In the genomic region with DNA sequence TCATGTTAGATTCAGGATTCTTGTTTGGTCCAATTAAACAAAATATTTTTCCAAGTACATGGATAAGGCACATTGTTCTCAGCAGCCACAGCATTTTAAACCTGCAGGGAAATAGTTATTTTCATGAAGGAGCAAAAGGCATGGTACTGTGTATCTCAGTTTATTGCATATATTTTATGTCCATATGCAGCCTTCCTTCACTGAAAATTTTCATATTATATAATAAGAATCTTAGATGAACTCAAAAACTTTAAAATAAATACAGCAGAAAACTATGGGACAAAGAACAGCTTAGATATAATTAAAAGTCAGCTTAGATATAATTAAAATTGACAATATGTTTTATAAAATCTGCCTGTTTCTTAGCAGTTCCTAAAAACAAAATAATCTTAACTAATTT, we compare ENCODE assay signal across 15 mouse cellular contexts. TPM values are rescaled to one million over a fixed set of nuclear protein-coding genes. Genes with fewer than 3 reads are reported as not detected.
"Had no signal": no experiment of that assay in that cellular context is flagged by ENCODE, and none has a peak within 500 bp of the region (broad histone marks: within the 10 kb centered on the region; RNA-seq: fewer than 3 reads in every experiment).

A gene (minus strand): TSS at position 101 of the 400 bp plus-strand sequence.

RNA-seq across cellular contexts. Expression of the gene that starts here (rescaled TPM):
- total RNA-seq: neutrophil, adult 5-6 weeks had no signal
- polyA plus RNA-seq: neural tube, embryonic 12.5 days; neural tube, embryonic 13.5 days; neural tube, embryonic 14.5 days; neural tube, embryonic 15.5 days; small intestine, adult 2 months; spleen, adult 2 months; stomach, embryonic 14.5 days; stomach, embryonic 15.5 days; stomach, embryonic 16.5 days; stomach, postnatal 0 days; testis, adult 2 months; thymus, adult 2 months; thymus, postnatal 0 days; urinary bladder, adult 2 months had no signal
